ENCODE assay signal across 11 mouse cellular contexts in genomic region chr17:15192840-15193239, GRCm38 (mm10).
A peak's percentile ranks its signal among the peaks of the same experiment; 100 is the strongest.
DNase-seq lines count a peak whose midpoint lies in the region; ATAC-seq and TF ChIP-seq lines count a peak whose summit lies in the region.
"Had no signal": no experiment of that assay in that cellular context is flagged by ENCODE, and none has a peak within 500 bp of the region (broad histone marks: within the 10 kb centered on the region; RNA-seq: fewer than 3 reads in every experiment).

No protein-coding gene starts in this region.

- peaks cover 7% of the 10 kb centered on the region in 2 experiments for H3K4me1 ChIP-seq in heart, embryonic 14.5 days (ENCODE audit: control insufficient read depth in 2 of 2, insufficient read depth in 2 of 2, low read length in 2 of 2)
- H3K4me1 ChIP-seq in intestine, postnatal 0 days (replicated peaks; ENCODE audit: control insufficient read depth, insufficient read depth, low read length): no peaks in the 10 kb centered on the region
- H3K4me1 ChIP-seq: megakaryocyte, embryonic 14.5 days had no signal

- DNase-seq in kidney, adult 18-20 months: peak; percentile 6
- DNase-seq in kidney, adult 8-10 months: no peak
- peak; percentile 88 for DNase-seq in lung, postnatal 36 days
- no peak for DNase-seq in retina, embryonic 14.5 days (ENCODE audit: low spot score)
- DNase-seq in testis, postnatal 14 days (ENCODE audit: low spot score): no peak
- no peak for DNase-seq in layer of hippocampus, postnatal 25 days (ENCODE audit: extremely low spot score in 1 of 2, low spot score in 1 of 2)
- DNase-seq: gastrocnemius, postnatal 10 days; layer of hippocampus, postnatal 36 days had no signal

- H3K9me3 ChIP-seq in heart, embryonic 14.5 days (ENCODE audit: control insufficient read depth, low read length): no peaks in the 10 kb centered on the region
- H3K9me3 ChIP-seq in intestine, postnatal 0 days (ENCODE audit: control insufficient read depth): no peaks in the 10 kb centered on the region

- H3K9ac ChIP-seq in heart, embryonic 14.5 days (ENCODE audit: low read length): no peak overlapping the region
- H3K9ac ChIP-seq in intestine, postnatal 0 days (ENCODE audit: low read depth, low read length): 0 out of 2 replicates have a peak overlapping the region, but pooled peaks have one; percentile 26

- WGBS in heart, embryonic 14.5 days: 56% methylated on average over 7 of the region's 7 CpGs
- 6% methylated on average over 7 of the region's 7 CpGs for WGBS in intestine, postnatal 0 days

- H3K27me3 ChIP-seq in heart, embryonic 14.5 days (ENCODE audit: control insufficient read depth, insufficient read depth, low read length): peaks cover 4% of the 10 kb centered on the region; the same call in 1 of the 2 replicates
- H3K27me3 ChIP-seq in intestine, postnatal 0 days (replicated peaks; ENCODE audit: control insufficient read depth, insufficient read depth, low read length): no peaks in the 10 kb centered on the region

- H3K4me2 ChIP-seq in heart, embryonic 14.5 days (ENCODE audit: low read length): no peak overlapping the region
- peak overlapping the region; percentile 21; the same call in 1 of the 2 replicates for H3K4me2 ChIP-seq in intestine, postnatal 0 days (replicated peaks; ENCODE audit: low read depth)

- H3K4me3 ChIP-seq in heart, embryonic 14.5 days (ENCODE audit: control insufficient read depth in 1 of 2, insufficient read depth in 1 of 2, low read depth in 1 of 2, low read length in 2 of 2): no peak overlapping the region
- H3K4me3 ChIP-seq in intestine, postnatal 0 days (ENCODE audit: low read depth, low read length): no peak overlapping the region
- H3K4me3 ChIP-seq: megakaryocyte, embryonic 14.5 days had no signal

- no peak for TF ChIP-seq CTCF in intestine, postnatal 0 days (IDR thresholded peaks at IDR 0.05; ENCODE audit: low read depth)

- H3K27ac ChIP-seq in heart, embryonic 14.5 days (replicated peaks in 1 of 2; ENCODE audit: control insufficient read depth in 1 of 2, insufficient read depth in 1 of 2, low read depth in 2 of 2, low read length in 2 of 2): no peak overlapping the region
- H3K27ac ChIP-seq in intestine, postnatal 0 days (ENCODE audit: low read depth, low read length): peak overlapping the region; percentile 54; the same call in 1 of the 2 replicates

- H3K36me3 ChIP-seq in heart, embryonic 14.5 days (ENCODE audit: control insufficient read depth, insufficient read depth, low read length): no peaks in the 10 kb centered on the region
- no peaks in the 10 kb centered on the region for H3K36me3 ChIP-seq in intestine, postnatal 0 days (ENCODE audit: control insufficient read depth, insufficient read depth)

- ATAC-seq in heart, embryonic 14.5 days (ENCODE audit: insufficient number of reproducible peaks, insufficient read depth, low FRiP score, low read depth): peak; percentile 45
- ATAC-seq in intestine, postnatal 0 days: peak; percentile 89

Comparison
In these comparisons a context has a peak if more than half of its experiments do, and no peak if none do; other contexts are left out.
1. DNase-seq: peak in kidney, adult 18-20 months (single experiment) and lung, postnatal 36 days (single experiment); none in kidney, adult 8-10 months (0 of 2), retina, embryonic 14.5 days (single experiment), testis, postnatal 14 days (single experiment) and layer of hippocampus, postnatal 25 days (0 of 2).